Mouse (Mus musculus) stomach, postnatal 0 days (tissue): ENCODE results near the gene Rcbtb1. TPM values are rescaled to one million over a fixed set of nuclear protein-coding genes. Genes with fewer than 3 reads are reported as not detected.

Experiments
- ATAC-seq: fragments of 200-750 bp; cut with Nextera tagmentation; 2 replicates; pipeline ENCODE4 v1.8.0; 2017; ENCODE audit not compliant: low FRiP score, low TSS enrichment
- DNase-seq: peaks from one replicate; pipeline ENCODE4 v3.0.0-alpha.2; 2016; ENCODE audit warnings: low spot score
- H3K27ac ChIP-seq: fragments of 300-500 bp; sonication (generic); replicated peaks from 2 replicates; pipeline ENCODE4 v1.5.1; 2014; ENCODE audit warnings: mild to moderate bottlenecking, control low read depth
- H3K27me3 ChIP-seq: fragments of 300-500 bp; sonication (generic); 2 replicates; pipeline ENCODE4 v1.6.1; 2014; ENCODE audit warnings: low read length; ENCODE audit not compliant: control insufficient read depth, insufficient read depth
- H3K36me3 ChIP-seq: fragments of 300-500 bp; sonication (generic); 2 replicates; pipeline ENCODE4 v1.6.1; 2014; ENCODE audit warnings: low read length, mixed read lengths; ENCODE audit not compliant: control insufficient read depth, insufficient read depth
- H3K4me1 ChIP-seq: fragments of 300-500 bp; sonication (generic); replicated peaks from 2 replicates; pipeline ENCODE4 v1.6.1; 2014; ENCODE audit warnings: antibody characterized with exemption; ENCODE audit not compliant: control insufficient read depth, insufficient read depth
- H3K4me2 ChIP-seq: fragments of 300-500 bp; sonication (generic); replicated peaks from 2 replicates; pipeline ENCODE4 v1.6.1; 2014; ENCODE audit warnings: low read depth, mild to moderate bottlenecking, control low read depth, moderate library complexity
- H3K4me3 ChIP-seq: fragments of 300-500 bp; sonication (generic); 2 replicates; pipeline ENCODE4 v1.5.1; 2014; ENCODE audit warnings: low read depth, low read length, control low read depth
- H3K9ac ChIP-seq: fragments of 300-500 bp; sonication (generic); 2 replicates; pipeline ENCODE4 v1.6.1; 2014; ENCODE audit warnings: mild to moderate bottlenecking, low read length, control low read depth, mixed read lengths
- H3K9me3 ChIP-seq: fragments of 300-500 bp; sonication (generic); 2 replicates; pipeline ENCODE4 v1.6.1; 2016; ENCODE audit warnings: low read length; ENCODE audit not compliant: control insufficient read depth
- CTCF ChIP-seq: IDR thresholded peaks from 2 replicates; pipeline ENCODE4 v1.5.1; 2016; ENCODE audit warnings: antibody characterized with exemption, low read depth, mild to moderate bottlenecking, moderate library complexity
- EP300 ChIP-seq: optimal IDR thresholded peaks from 2 replicates; pipeline ENCODE3; 2016; ENCODE audit warnings: antibody characterized with exemption
- WGBS: fragments of 180-500 bp; shearing (Covaris S2); extraction: QIAGEN DNeasy Blood & Tissue Kit; methylation state at CpG from one replicate; pipeline ENCODE4 v1.1.7; 2014; 5-methylcytosine and 5-hydroxymethylcytosine counted together
- polyA plus RNA-seq: library from polyadenylated mRNA; unstranded; fragments of >200 nt; fragmentation: Nextera tagmentation; extraction: Ambion mirVana; gene quantifications from 2 replicates; pipeline ENCODE4 v1.2.1, GENCODE M21; 2015

The Rcbtb1 gene
- 16.1 and 18.6 TPM in 2 replicates for polyA plus RNA-seq

GRCm38 (mm10) chr14:59200711-59201603 is at the start of gene Rcbtb1:
Gene Rcbtb1 (plus strand): TSS chr14:59201209.
- peak within 1 kb of the TSS; percentile 77 for H3K4me2 ChIP-seq
- H3K27me3 ChIP-seq = no peaks in the 10 kb centered on the region
- peak within 1 kb of the TSS; percentile 93 for H3K9ac ChIP-seq
- no peaks in the 10 kb centered on the region for H3K4me1 ChIP-seq
- peak within 1 kb of the TSS; percentile 91 for H3K4me3 ChIP-seq
- TF ChIP-seq CTCF (peak; percentile 75), EP300 (no peak)
- no peaks in the 10 kb centered on the region for H3K9me3 ChIP-seq
- DNase-seq (peak; percentile 94), ATAC-seq (peak; percentile 97)
- peak within 1 kb of the TSS; percentile 96 for H3K27ac ChIP-seq
- under 1% methylated on average over 83 of the region's 96 CpGs for WGBS
- no peaks in the 10 kb centered on the region for H3K36me3 ChIP-seq

- ATAC-seq (no peak), DNase-seq (no peak)
- Histone ChIP-seq H3K4me3 (no peak overlapping the region), H3K27ac (no peak overlapping the region), H3K9me3 (no peaks in the 10 kb centered on the region), H3K9ac (no peak overlapping the region), H3K4me1 (no peaks in the 10 kb centered on the region), H3K27me3 (no peaks in the 10 kb centered on the region), H3K4me2 (no peak overlapping the region), H3K36me3 (no peaks in the 10 kb centered on the region)
- 73% methylated on average over 2 of the region's 2 CpGs for whole genome bisulfite sequencing
- no peak for TF ChIP-seq EP300
- TF ChIP-seq CTCF = peak; percentile 67
These were observed 45.4 kb upstream of the Rcbtb1 start for GRCm38 (mm10) chr14:59155589-59155988.

GRCm38 (mm10) chr14:59157016-59157698 is 43.9 kb upstream of the Rcbtb1 start:
- H3K27ac ChIP-seq = no peak overlapping the region
- ATAC-seq = no peak
- H3K36me3 ChIP-seq = no peaks in the 10 kb centered on the region
- H3K9me3 ChIP-seq = no peaks in the 10 kb centered on the region
- DNase-seq = no peak
- no peaks in the 10 kb centered on the region for H3K27me3 ChIP-seq
- no peak for TF ChIP-seq EP300
- no peak for TF ChIP-seq CTCF
- no peak overlapping the region for H3K4me3 ChIP-seq
- no peaks in the 10 kb centered on the region for H3K4me1 ChIP-seq
- H3K4me2 ChIP-seq = no peak overlapping the region
- no peak overlapping the region for H3K9ac ChIP-seq
- 46% methylated on average over 3 of the region's 3 CpGs for WGBS

GRCm38 (mm10) chr14:59178649-59179048 is 22.4 kb upstream of the Rcbtb1 start, which contains the start of gene Gm5142:
Gene Gm5142 (minus strand): TSS chr14:59178749.
- TF ChIP-seq EP300 = no peak
- no peak for TF ChIP-seq CTCF
- no peaks in the 10 kb centered on the region for H3K9me3 ChIP-seq
- H3K4me1 ChIP-seq = no peaks in the 10 kb centered on the region
- no peaks in the 10 kb centered on the region for H3K36me3 ChIP-seq
- whole genome bisulfite sequencing = 93% methylated on average over 3 of the region's 3 CpGs
- no peak for DNase-seq
- no peak within 1 kb of the TSS for H3K4me3 ChIP-seq
- H3K9ac ChIP-seq = no peak within 1 kb of the TSS
- H3K4me2 ChIP-seq = no peak within 1 kb of the TSS
- ATAC-seq = no peak
- no peaks in the 10 kb centered on the region for H3K27me3 ChIP-seq
- H3K27ac ChIP-seq = no peak within 1 kb of the TSS

GRCm38 (mm10) chr14:59182732-59183131 is 18.3 kb upstream of the Rcbtb1 start:
- Histone ChIP-seq H3K36me3 (no peaks in the 10 kb centered on the region), H3K4me3 (no peak overlapping the region), H3K27ac (no peak overlapping the region), H3K9ac (no peak overlapping the region), H3K9me3 (no peaks in the 10 kb centered on the region), H3K27me3 (no peaks in the 10 kb centered on the region), H3K4me2 (no peak overlapping the region), H3K4me1 (no peaks in the 10 kb centered on the region)
- ATAC-seq (no peak), DNase-seq (no peak)
- WGBS = 72% methylated on average over 2 of the region's 2 CpGs
- no peak for TF ChIP-seq CTCF
- no peak for TF ChIP-seq EP300
